Mouse (Mus musculus) liver, embryonic 14.5 days (tissue): Measurements from ENCODE around the gene Glis2.

Source experiments
- CTCF ChIP-seq: IDR thresholded peaks from 2 replicates; pipeline ENCODE4 v1.5.1; 2016; ENCODE audit warnings: antibody characterized with exemption, low read depth, control low read depth
- EP300 ChIP-seq: IDR thresholded peaks from 2 replicates; pipeline ENCODE4 v1.6.1; 2016; ENCODE audit warnings: antibody characterized with exemption, low read depth

GRCm38 (mm10) chr16:4659326-4659725 is 64.8 kb downstream of the Glis2 start:
- TF ChIP-seq EP300 (no peak), CTCF (no peak)
